Mouse (Mus musculus): ENCODE results near the gene Atp1a1.

Gene Atp1a1

GRCm38 (mm10) chr3:101611012-101611812, 6.7 kb upstream of the Atp1a1 start:
- no peak for DNase-seq

DNA sequence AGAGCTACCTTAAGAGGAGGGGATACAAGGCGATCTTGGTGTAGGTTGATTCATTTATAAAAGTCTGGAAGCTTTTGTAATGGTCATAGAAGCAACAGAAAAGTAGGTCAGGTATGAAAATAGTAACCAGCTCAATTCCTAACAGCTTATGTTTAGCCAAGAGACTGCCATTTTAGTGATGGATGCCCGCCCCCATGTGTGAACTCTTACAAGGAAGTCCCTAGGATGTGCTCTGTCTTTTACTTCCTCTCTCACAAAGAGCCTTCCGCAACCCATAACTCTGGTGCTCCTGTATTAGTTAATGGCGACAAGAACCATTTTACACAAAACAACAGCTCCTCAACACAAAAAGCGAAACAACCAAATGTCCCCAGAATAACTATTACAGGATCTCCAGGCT, 4.8 kb upstream of the Atp1a1 start:
- no peak for DNase-seq

DNA sequence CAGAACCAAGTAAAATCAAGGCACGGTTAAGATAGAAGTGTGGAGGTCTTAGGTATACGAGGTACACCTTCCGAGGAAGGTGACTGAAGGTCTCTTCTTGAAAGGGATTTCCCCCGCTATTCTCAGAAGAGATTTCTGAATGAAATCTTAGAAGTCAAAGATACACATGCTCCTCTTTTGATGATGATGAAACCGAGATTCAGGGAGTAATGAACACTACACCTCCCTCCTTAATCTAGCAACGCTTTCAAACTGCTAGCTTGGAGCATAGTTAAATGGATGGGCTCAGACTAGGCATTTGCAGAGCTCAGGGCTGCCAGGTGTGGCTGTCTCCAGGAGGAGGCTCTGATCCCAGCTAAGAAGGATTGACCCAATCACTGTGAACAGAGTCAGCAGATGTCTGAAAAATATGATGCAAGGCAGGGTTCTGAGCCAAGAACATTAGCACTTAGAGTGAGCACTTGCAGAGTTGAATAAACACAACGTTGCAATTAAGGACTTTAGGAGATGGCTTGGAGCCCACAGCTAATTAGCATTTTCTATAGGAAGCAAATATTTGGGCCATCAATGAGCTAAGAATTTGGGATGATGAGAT, 2.5 kb upstream of the Atp1a1 start:
- no peak for DNase-seq

GRCm38 (mm10) chr3:101605721-101606120, 1.2 kb upstream of the Atp1a1 start:
- DNase-seq, result no peak

- DNase-seq, result no peak
Measured at GRCm38 (mm10) chr3:101605291-101605690, 807 bp upstream of the Atp1a1 start.

- DNase-seq, result peak; percentile 78 to 80
Measured at GRCm38 (mm10) chr3:101603661-101604549, 579 bp downstream of the Atp1a1 start.

DNA sequence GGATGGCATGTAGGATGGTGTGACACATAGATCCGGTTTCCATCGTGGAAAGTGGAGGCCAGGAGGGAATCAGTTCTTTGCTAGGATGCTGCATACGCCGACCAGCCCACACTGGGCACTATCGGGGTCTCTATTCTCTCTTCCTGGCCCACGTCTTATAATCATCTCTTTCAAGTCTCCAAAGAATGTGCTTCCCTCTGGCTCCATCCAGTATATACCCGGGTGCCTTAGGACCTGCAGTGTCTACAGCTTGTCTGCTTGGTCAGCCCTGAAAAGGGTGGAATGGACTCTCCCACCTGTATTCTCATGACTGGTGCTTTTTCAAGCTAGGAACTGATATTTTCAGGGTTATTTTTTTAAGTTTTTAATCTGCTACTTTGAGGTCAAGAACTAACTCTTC, 1.3 kb downstream of the Atp1a1 start:
- no peak for DNase-seq

- no peak for DNase-seq
Measured at GRCm38 (mm10) chr3:101602511-101603055, 1.9 kb downstream of the Atp1a1 start.

- no peak for DNase-seq
Measured at GRCm38 (mm10) chr3:101601687-101602086, 2.8 kb downstream of the Atp1a1 start.

DNA sequence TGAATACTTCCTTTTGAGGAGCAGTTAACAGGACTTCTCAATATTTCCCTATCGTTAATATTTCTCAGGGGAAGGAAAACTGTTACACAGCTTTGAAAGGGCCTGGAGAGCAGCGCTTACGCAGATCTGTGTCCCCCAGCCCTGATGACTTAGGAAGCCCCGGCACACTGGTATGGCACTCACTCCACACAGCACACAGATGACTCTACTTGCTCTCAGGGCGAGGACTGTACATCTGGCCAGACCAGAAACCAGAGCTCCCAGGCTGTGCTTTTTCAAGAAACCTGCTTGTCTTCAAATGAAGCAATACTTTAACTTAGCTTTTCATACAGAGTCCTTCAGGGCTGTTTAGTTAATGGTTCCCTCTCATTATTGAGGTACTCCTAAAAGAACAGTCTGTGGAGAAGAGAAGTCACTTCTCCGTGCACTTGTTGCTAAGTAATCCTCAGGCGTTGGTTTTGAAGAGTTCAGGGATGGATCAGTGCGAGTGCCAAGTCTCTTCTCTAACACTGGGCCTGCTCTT, 3.4 kb downstream of the Atp1a1 start:
- no peak for DNase-seq

DNA sequence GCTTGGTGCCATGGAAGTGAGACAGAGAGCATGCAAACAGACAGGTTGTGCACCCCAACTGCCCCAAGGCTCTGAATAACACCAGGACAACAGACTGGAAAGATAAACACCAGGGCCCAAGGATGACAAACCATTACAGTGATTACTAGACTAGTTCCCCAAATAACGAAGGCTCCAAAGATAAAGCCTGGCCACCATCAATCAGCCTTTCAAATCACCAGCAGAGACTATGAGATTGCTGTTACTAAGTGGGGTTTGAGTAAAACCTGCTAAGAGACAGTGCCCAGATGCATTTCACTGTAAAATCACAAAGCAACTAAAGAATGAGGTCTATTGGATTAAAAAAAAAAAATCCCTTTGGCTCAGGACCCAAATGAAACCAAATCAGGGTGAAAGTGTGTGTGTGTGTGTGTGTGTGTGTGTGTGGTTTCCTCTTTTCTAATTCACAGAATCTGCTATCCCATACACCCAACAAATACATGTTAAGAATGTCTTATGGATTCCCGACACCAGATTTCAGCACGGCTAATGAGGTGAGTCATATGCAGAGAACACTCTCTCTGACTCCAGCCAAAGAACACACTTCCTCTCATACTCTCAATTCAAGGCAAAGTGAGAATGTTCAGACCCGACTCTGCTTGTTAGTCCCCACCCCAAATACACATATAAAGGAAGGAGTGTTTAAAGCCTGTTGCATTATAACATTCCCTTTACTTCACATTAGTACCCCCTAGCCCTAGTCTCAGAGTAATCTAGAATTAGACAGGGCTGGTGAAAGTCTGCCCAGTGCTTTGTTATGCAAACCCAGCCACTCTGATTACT, 4.4 kb downstream of the Atp1a1 start:
- no peak for DNase-seq

- DNase-seq, result no peak
Measured at GRCm38 (mm10) chr3:101599191-101599919, 5.1 kb downstream of the Atp1a1 start.

DNA sequence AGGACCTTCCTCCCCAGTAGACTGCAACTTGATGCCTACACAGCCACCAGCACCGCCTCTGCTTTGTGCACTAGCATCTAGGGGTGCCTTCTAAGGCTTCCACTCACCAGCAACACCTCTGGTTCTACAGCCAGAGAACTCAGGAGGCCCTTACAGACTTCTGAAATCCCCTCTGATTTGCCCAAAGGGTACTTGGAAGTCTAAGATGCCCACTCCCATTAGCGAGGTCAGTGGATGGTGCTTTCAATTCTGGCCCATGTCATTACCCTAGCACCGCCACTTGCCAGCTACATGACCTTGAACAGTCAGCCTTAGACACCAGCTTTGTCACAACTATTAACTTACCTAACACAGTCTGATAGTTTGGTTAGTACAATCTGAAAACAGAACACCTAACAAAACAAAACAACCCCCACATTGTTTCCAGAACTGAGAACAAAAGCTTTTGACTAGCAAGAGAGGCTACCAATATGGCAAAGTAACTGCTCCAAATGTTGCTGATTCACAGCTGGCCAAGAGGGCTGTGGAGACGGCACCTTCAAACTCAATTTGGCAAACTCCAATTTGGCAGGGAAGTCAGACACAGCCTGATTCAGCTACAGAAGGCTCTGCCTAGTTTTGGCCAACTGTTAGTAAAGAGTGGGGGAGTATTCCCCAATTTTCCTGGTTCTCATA, 6.1 kb downstream of the Atp1a1 start:
- DNase-seq, result no peak

DNA sequence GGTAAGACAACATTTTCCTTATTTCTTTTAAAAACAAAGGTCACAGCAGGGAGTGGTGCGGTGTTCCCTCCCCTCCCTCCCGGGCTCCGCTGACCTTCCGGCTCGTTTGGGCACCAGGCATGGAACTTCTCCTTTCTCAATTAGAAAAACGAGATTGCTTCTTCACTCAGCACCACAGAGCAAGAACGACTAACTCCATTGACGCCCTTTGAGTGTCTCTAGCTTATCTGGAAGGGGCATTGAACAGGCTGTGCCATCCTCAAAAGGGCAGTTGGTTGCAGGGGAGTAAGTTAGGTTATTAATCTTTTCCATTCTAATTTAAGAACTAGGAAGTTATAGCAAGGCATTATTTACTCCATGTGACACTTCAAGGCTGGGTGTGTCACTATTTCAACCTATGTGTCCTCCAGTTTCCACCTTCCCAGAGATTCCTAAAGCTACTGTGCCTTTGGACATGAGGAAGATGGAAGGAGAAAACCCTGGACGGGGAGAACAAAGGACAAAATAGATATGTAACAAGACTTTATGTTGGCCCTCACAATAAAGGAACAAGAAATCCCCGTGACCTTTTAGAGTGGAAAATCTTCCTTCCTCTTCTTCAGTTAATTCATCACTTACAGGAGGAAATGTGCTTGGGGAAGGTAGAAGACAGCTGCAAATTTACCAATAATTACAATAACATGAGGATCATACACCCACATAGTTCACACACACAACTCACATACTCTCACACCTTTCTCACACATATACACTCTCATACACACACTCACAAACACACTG, 7.0 kb downstream of the Atp1a1 start:
- no peak for DNase-seq

GRCm38 (mm10) chr3:101596686-101597085, 7.8 kb downstream of the Atp1a1 start:
- no peak for DNase-seq

- DNase-seq, result no peak
Measured at GRCm38 (mm10) chr3:101595866-101596630, 8.4 kb downstream of the Atp1a1 start.

- no peak for DNase-seq
Measured at GRCm38 (mm10) chr3:101594982-101595381, 9.5 kb downstream of the Atp1a1 start.

DNA sequence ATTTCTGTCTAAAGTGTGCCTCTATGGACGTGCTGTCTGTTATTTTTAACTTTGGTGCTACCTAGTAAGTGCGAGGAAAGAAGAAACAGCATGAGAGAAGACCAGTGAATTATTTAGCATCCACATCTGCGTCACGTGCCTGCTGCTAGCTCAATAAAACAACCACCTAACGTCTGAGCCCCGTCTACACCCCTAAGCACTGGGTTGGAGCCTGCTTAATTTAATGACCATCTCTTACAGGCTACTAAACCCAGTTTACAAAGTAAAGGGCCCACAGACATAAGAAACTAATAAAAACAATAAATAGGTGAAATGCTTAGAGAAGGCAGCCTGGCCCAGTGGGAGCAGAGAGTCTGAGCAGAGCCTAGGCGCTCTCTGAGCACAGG, 11.2 kb downstream of the Atp1a1 start:
- DNase-seq, result no peak
